Mouse (Mus musculus): ENCODE measurements around the gene Pkmyt1. TPM values are rescaled to one million over a fixed set of nuclear protein-coding genes. Genes with fewer than 3 reads are reported as not detected.
"Not testable (repeated sequence)": the region's sequence is repeated elsewhere in the genome, so short reads cannot be mapped to it uniquely, and the experiment has no call there.

Gene Pkmyt1
- polyA plus RNA-seq, 1 experiment from 2014 or later, result 26.5 TPM

GRCm38 (mm10) chr17:23757581-23757980 is 31.4 kb downstream of the Pkmyt1 start:
- H3K9me3 ChIP-seq, result no peaks in the 10 kb centered on the region
- H3K4me1 ChIP-seq (replicated peaks), result no peaks in the 10 kb centered on the region
- WGBS, result 96% methylated on average over 9 of the region's 9 CpGs
- no peak overlapping the region for H3K4me2 ChIP-seq (replicated peaks)
- H3K27ac ChIP-seq, result no peak overlapping the region
- H3K27me3 ChIP-seq, result no peaks in the 10 kb centered on the region
- peaks cover 97% of the 10 kb centered on the region for H3K36me3 ChIP-seq
- no peak overlapping the region for H3K4me3 ChIP-seq (replicated peaks)
- no peak for ATAC-seq
- H3K9ac ChIP-seq (replicated peaks), result no peak overlapping the region

- no peak overlapping the region for H3K4me2 ChIP-seq (replicated peaks)
- H3K36me3 ChIP-seq, result peaks cover 97% of the 10 kb centered on the region
- H3K9ac ChIP-seq (replicated peaks), result no peak overlapping the region
- H3K27ac ChIP-seq, result 0 out of 2 replicates have a peak overlapping the region, but pooled peaks have one; percentile 26
- ATAC-seq, result 0 out of 2 replicates have a peak, but pooled peaks have one; percentile 43
- 68% methylated on average over 8 of the region's 8 CpGs for WGBS
- H3K9me3 ChIP-seq, result no peaks in the 10 kb centered on the region
- H3K4me3 ChIP-seq (replicated peaks), result no peak overlapping the region
- no peaks in the 10 kb centered on the region for H3K27me3 ChIP-seq
- H3K4me1 ChIP-seq (replicated peaks), result no peaks in the 10 kb centered on the region
Measured at GRCm38 (mm10) chr17:23758801-23759200, 32.7 kb downstream of the Pkmyt1 start.

- no peak overlapping the region for H3K9ac ChIP-seq (replicated peaks)
- no peak overlapping the region for H3K4me3 ChIP-seq (replicated peaks)
- H3K4me1 ChIP-seq (replicated peaks), result no peaks in the 10 kb centered on the region
- no peaks in the 10 kb centered on the region for H3K27me3 ChIP-seq
- ATAC-seq, result no peak
- no peak overlapping the region for H3K4me2 ChIP-seq (replicated peaks)
- 93% methylated on average over 9 of the region's 9 CpGs for WGBS
- H3K36me3 ChIP-seq, result peaks cover 89% of the 10 kb centered on the region
- H3K27ac ChIP-seq, result no peak overlapping the region
- no peaks in the 10 kb centered on the region for H3K9me3 ChIP-seq
Measured at GRCm38 (mm10) chr17:23760231-23760630, 34.1 kb downstream of the Pkmyt1 start.

GRCm38 (mm10) chr17:23761155-23761554 is 35.0 kb downstream of the Pkmyt1 start:
- no peaks in the 10 kb centered on the region for H3K4me1 ChIP-seq (replicated peaks)
- no peak overlapping the region for H3K27ac ChIP-seq
- H3K27me3 ChIP-seq, result no peaks in the 10 kb centered on the region
- no peaks in the 10 kb centered on the region for H3K9me3 ChIP-seq
- ATAC-seq, result no peak
- no peak overlapping the region for H3K4me3 ChIP-seq (replicated peaks)
- H3K36me3 ChIP-seq, result peaks cover 83% of the 10 kb centered on the region
- H3K4me2 ChIP-seq (replicated peaks), result no peak overlapping the region
- WGBS, result 95% methylated on average over 3 of the region's 3 CpGs
- H3K9ac ChIP-seq (replicated peaks), result no peak overlapping the region

- Histone ChIP-seq H3K36me3 (peaks cover 72% of the 10 kb centered on the region), H3K4me3 (replicated peaks) (no peak overlapping the region), H3K4me2 (replicated peaks) (no peak overlapping the region), H3K27me3 (no peaks in the 10 kb centered on the region), H3K9me3 (no peaks in the 10 kb centered on the region), H3K4me1 (replicated peaks) (no peaks in the 10 kb centered on the region), H3K9ac (replicated peaks) (no peak overlapping the region), H3K27ac (no peak overlapping the region)
- WGBS, result 83% methylated on average over 11 of the region's 11 CpGs
- no peak for ATAC-seq
Measured at GRCm38 (mm10) chr17:23762976-23763375, 36.8 kb downstream of the Pkmyt1 start.

GRCm38 (mm10) chr17:23770493-23770892 is 44.4 kb downstream of the Pkmyt1 start:
- H3K36me3 ChIP-seq, result peaks cover 20% of the 10 kb centered on the region
- H3K27ac ChIP-seq, result peak overlapping the region; percentile 91
- H3K9ac ChIP-seq (replicated peaks), result peak overlapping the region; percentile 99
- H3K4me3 ChIP-seq (replicated peaks), result peak overlapping the region; percentile 85
- peaks cover 28% of the 10 kb centered on the region for H3K4me1 ChIP-seq (replicated peaks)
- H3K27me3 ChIP-seq, result no peaks in the 10 kb centered on the region
- WGBS, result 3% methylated on average over 2 of the region's 2 CpGs
- ATAC-seq, result no peak
- no peaks in the 10 kb centered on the region for H3K9me3 ChIP-seq
- H3K4me2 ChIP-seq (replicated peaks), result peak overlapping the region; percentile 65

- H3K27ac ChIP-seq, result peak overlapping the region; percentile 91
- ATAC-seq, result no peak
- under 1% methylated on average over 19 of the region's 19 CpGs for WGBS
Measured at GRCm38 (mm10) chr17:23770896-23771283, 44.8 kb downstream of the Pkmyt1 start.

GRCm38 (mm10) chr17:23771284-23772218 is 45.4 kb downstream of the Pkmyt1 start, which contains the start of gene Flywch1:
Flywch1 (minus strand) TSS chr17:23771602.
- Histone ChIP-seq H3K27me3 (no peaks in the 10 kb centered on the region), H3K9me3 (no peaks in the 10 kb centered on the region), H3K4me2 (replicated peaks) (peak within 1 kb of the TSS; percentile 65), H3K9ac (replicated peaks) (peak within 1 kb of the TSS; percentile 99), H3K4me3 (replicated peaks) (peak within 1 kb of the TSS; percentile 85), H3K27ac (peak within 1 kb of the TSS; percentile 91), H3K36me3 (peaks cover 16% of the 10 kb centered on the region), H3K4me1 (replicated peaks) (peaks cover 28% of the 10 kb centered on the region)
- ATAC-seq, result peak; percentile 98
- WGBS, result 3% methylated on average over 58 of the region's 58 CpGs

More at GRCm38 (mm10) chr17:23770896-23771283, 44.8 kb downstream of the Pkmyt1 start:
- peak overlapping the region; percentile 99 for H3K9ac ChIP-seq (replicated peaks)
- peak overlapping the region; percentile 85 for H3K4me3 ChIP-seq (replicated peaks)
- H3K4me1 ChIP-seq (replicated peaks), result peaks cover 28% of the 10 kb centered on the region
- no peaks in the 10 kb centered on the region for H3K9me3 ChIP-seq
- peak overlapping the region; percentile 65 for H3K4me2 ChIP-seq (replicated peaks)
- H3K36me3 ChIP-seq, result peaks cover 18% of the 10 kb centered on the region
- no peaks in the 10 kb centered on the region for H3K27me3 ChIP-seq

- H3K27ac ChIP-seq, result peak overlapping the region; percentile 59; the same call in 1 of the 2 replicates
- ATAC-seq, result not testable (repeated sequence)
Measured at GRCm38 (mm10) chr17:23772219-23772556, 46.1 kb downstream of the Pkmyt1 start.

GRCm38 (mm10) chr17:23773676-23774075 is 47.5 kb downstream of the Pkmyt1 start:
- ATAC-seq, result no peak
- H3K9me3 ChIP-seq, result no peaks in the 10 kb centered on the region
- WGBS, result 73% methylated on average over 6 of the region's 6 CpGs
- H3K9ac ChIP-seq (replicated peaks), result no peak overlapping the region
- H3K27ac ChIP-seq, result no peak overlapping the region
- peaks cover 2% of the 10 kb centered on the region for H3K36me3 ChIP-seq
- no peaks in the 10 kb centered on the region for H3K27me3 ChIP-seq
- H3K4me1 ChIP-seq (replicated peaks), result peaks cover 27% of the 10 kb centered on the region
- no peak overlapping the region for H3K4me2 ChIP-seq (replicated peaks)
- H3K4me3 ChIP-seq (replicated peaks), result no peak overlapping the region

More at GRCm38 (mm10) chr17:23772219-23772556, 46.1 kb downstream of the Pkmyt1 start:
- Histone ChIP-seq H3K4me3 (replicated peaks) (peak overlapping the region; percentile 85), H3K9ac (replicated peaks) (peak overlapping the region; percentile 48; the same call in 1 of the 2 replicates), H3K36me3 (peaks cover 12% of the 10 kb centered on the region), H3K4me2 (replicated peaks) (peak overlapping the region; percentile 65), H3K4me1 (replicated peaks) (peaks cover 28% of the 10 kb centered on the region)
- H3K9me3 ChIP-seq, H3K27me3 ChIP-seq: not testable (repeated sequence)
- 77% methylated on average over 2 of the region's 2 CpGs for WGBS

GRCm38 (mm10) chr17:23774090-23774489 is 48.0 kb downstream of the Pkmyt1 start:
- Histone ChIP-seq H3K9me3 (no peaks in the 10 kb centered on the region), H3K27me3 (no peaks in the 10 kb centered on the region), H3K36me3 (no peaks in the 10 kb centered on the region), H3K4me2 (replicated peaks) (no peak overlapping the region), H3K4me3 (replicated peaks) (no peak overlapping the region), H3K4me1 (replicated peaks) (peaks cover 22% of the 10 kb centered on the region), H3K27ac (no peak overlapping the region), H3K9ac (replicated peaks) (no peak overlapping the region)
- ATAC-seq, result 0 out of 2 replicates have a peak, but pooled peaks have one; percentile 10
- WGBS, result 6% methylated on average over 12 of the region's 12 CpGs

GRCm38 (mm10) chr17:23776216-23776615 is 50.1 kb downstream of the Pkmyt1 start:
- Histone ChIP-seq H3K4me3 (replicated peaks) (no peak overlapping the region), H3K27ac (no peak overlapping the region), H3K9me3 (no peaks in the 10 kb centered on the region), H3K9ac (replicated peaks) (no peak overlapping the region), H3K4me1 (replicated peaks) (peaks cover 8% of the 10 kb centered on the region; the same call in 1 of the 2 replicates), H3K4me2 (replicated peaks) (no peak overlapping the region), H3K27me3 (no peaks in the 10 kb centered on the region), H3K36me3 (0 out of 2 replicates have a peak, but pooled peaks cover 7% of the 10 kb centered on the region)
- no peak for ATAC-seq
- WGBS, result 79% methylated on average over 10 of the region's 10 CpGs
